Mouse (Mus musculus) hindbrain, postnatal 0 days (tissue): ENCODE measurements around the gene Zswim1. TPM values are rescaled to one million over a fixed set of nuclear protein-coding genes. Genes with fewer than 3 reads are reported as not detected.
"Not testable (repeated sequence)": the region's sequence is repeated elsewhere in the genome, so short reads cannot be mapped to it uniquely, and the experiment has no call there.

Source experiments
- ATAC-seq: fragments of 200-750 bp; cut with Nextera tagmentation; 2 replicates; pipeline ENCODE4 v1.8.0; 2017; ENCODE audit warnings: mild to moderate bottlenecking, moderate TSS enrichment, moderate library complexity
- DNase-seq: peaks from one replicate; pipeline ENCODE4 v3.0.0-alpha.2; 2015; ENCODE audit warnings: low spot score
- H3K27ac ChIP-seq: fragments of 300-500 bp; sonication (generic); 2 replicates; pipeline ENCODE4 v1.5.1; 2014; ENCODE audit warnings: mild to moderate bottlenecking
- H3K27me3 ChIP-seq: fragments of 300-500 bp; sonication (generic); 2 replicates; pipeline ENCODE4 v1.6.1; 2014; ENCODE audit warnings: low read length, mixed read lengths; ENCODE audit not compliant: insufficient read depth
- H3K36me3 ChIP-seq: fragments of 300-500 bp; sonication (generic); 2 replicates; pipeline ENCODE4 v1.6.1; 2014; ENCODE audit warnings: low read length, mixed read lengths; ENCODE audit not compliant: insufficient read depth
- H3K4me1 ChIP-seq: fragments of 300-500 bp; sonication (generic); 2 replicates; pipeline ENCODE4 v1.6.1; 2014; ENCODE audit warnings: antibody characterized with exemption, low read length, mixed read lengths; ENCODE audit not compliant: insufficient read depth
- H3K4me2 ChIP-seq: fragments of 300-500 bp; sonication (generic); 2 replicates; pipeline ENCODE4 v1.6.1; 2014; ENCODE audit warnings: low read depth, mild to moderate bottlenecking, low read length, moderate library complexity, mixed read lengths
- H3K4me3 ChIP-seq: fragments of 300-500 bp; sonication (generic); 2 replicates; pipeline ENCODE4 v1.5.1; 2014; ENCODE audit warnings: low read length
- H3K9ac ChIP-seq: fragments of 300-500 bp; sonication (generic); replicated peaks from 2 replicates; pipeline ENCODE4 v1.6.1; 2014; ENCODE audit warnings: mild to moderate bottlenecking, low read length, moderate library complexity, mixed read lengths
- H3K9me3 ChIP-seq: fragments of 300-500 bp; sonication (generic); 2 replicates; pipeline ENCODE4 v1.6.1; 2016; ENCODE audit warnings: low read length, mixed read lengths
- CTCF ChIP-seq: IDR thresholded peaks from 2 replicates; pipeline ENCODE4 v1.5.1; 2016; ENCODE audit warnings: antibody characterized with exemption, control low read depth, low read depth
- WGBS: fragments of 180-500 bp; shearing (Covaris S2); extraction: QIAGEN DNeasy Blood & Tissue Kit; methylation state at CpG from one replicate; pipeline ENCODE4 v1.1.7; 2014; 5-methylcytosine and 5-hydroxymethylcytosine counted together
- polyA plus RNA-seq: library from polyadenylated mRNA; unstranded; fragments of >200 nt; fragmentation: Nextera tagmentation; extraction: Ambion mirVana; gene quantifications from 2 replicates; pipeline ENCODE4 v1.2.1, GENCODE M21; 2015
- total RNA-seq: library from RNA; depleted of rRNA; stranded (reverse); fragments of >200 nt; gene quantifications from 2 replicates; pipeline ENCODE4 v1.2.3, GENCODE M21; 2014

Zswim1 gene
- total and polyA plus RNA-seq, 2 experiments from 2014 or later = 24.6 to 29.0 TPM

DNA sequence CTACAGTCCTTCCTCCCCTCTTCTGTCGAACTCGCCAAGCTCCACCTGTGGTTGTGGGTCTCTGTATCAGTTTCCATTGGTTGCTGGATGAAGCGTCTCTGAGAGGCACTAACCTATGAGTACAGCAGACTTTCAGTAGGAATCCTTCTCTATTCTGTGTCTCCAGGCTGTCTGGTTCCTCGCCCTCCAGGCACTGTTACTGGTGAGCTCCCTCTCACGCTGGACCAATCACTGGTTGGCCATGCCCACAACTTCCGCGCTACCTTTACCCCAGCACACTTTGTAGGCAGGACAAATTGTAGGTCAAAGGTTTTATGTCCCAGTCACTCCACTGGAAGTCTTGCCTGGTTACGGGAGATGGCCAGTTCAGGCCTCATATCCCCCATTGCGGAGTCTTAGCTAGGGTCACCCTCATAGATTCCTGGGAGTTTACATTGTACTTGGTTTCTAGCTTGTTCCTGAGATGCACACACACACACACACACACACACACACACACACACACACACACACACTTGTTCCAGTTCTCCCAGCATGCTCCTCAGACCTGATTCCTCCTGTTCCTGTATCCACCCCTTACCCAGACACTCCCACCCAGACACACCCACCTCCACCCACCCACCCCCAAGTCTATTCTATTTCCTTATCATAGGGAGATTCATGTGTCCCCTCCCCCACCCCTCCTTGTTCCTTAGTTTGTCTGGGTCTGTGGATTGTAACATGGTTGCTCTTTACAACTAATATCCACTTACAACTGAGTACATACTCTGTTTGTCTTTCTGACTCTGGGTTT, 37.4 kb downstream of the Zswim1 start:
- Histone ChIP-seq H3K27me3 (0 out of 2 replicates have a peak, but pooled peaks cover 11% of the 10 kb centered on the region), H3K4me3 (no peak overlapping the region), H3K9me3 (no peaks in the 10 kb centered on the region), H3K36me3 (no peaks in the 10 kb centered on the region), H3K9ac (no peak overlapping the region), H3K4me2 (no peak overlapping the region), H3K27ac (no peak overlapping the region), H3K4me1 (peaks cover 22% of the 10 kb centered on the region; the same call in 1 of the 2 replicates)
- WGBS = 69% methylated on average over 9 of the region's 9 CpGs
- DNase-seq (no peak), ATAC-seq (no peak)
- no peak for TF ChIP-seq CTCF

DNA sequence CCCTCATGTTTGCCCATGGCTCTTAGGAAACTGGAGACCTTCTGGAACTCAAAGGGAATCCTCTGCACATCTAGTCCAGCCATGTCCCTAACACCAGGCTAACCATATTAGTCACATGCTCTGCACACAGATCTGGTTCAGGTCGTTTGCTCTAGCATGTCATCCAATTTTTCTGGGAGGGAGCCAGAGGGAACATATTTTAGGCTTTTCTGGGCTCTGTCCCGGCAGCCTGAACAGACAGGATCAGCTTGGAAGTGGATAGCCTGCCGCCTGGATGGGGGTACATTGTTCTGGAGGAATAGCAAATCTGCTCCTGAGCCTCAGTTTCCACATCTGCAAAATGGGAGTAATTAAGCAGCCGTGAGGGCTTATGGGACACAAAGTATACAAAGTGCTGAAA, 38.6 kb downstream of the Zswim1 start:
- H3K9ac ChIP-seq = no peak overlapping the region
- H3K4me3 ChIP-seq = no peak overlapping the region
- ATAC-seq (no peak), DNase-seq (no peak)
- 66% methylated on average over 4 of the region's 4 CpGs for WGBS
- no peak for TF ChIP-seq CTCF
- H3K4me2 ChIP-seq = no peak overlapping the region
- H3K27me3 ChIP-seq = 0 out of 2 replicates have a peak, but pooled peaks cover 7% of the 10 kb centered on the region
- H3K36me3 ChIP-seq = no peaks in the 10 kb centered on the region
- H3K4me1 ChIP-seq = peaks cover 22% of the 10 kb centered on the region; the same call in 1 of the 2 replicates
- no peaks in the 10 kb centered on the region for H3K9me3 ChIP-seq
- H3K27ac ChIP-seq = peak overlapping the region; percentile 67; the same call in 1 of the 2 replicates

DNA sequence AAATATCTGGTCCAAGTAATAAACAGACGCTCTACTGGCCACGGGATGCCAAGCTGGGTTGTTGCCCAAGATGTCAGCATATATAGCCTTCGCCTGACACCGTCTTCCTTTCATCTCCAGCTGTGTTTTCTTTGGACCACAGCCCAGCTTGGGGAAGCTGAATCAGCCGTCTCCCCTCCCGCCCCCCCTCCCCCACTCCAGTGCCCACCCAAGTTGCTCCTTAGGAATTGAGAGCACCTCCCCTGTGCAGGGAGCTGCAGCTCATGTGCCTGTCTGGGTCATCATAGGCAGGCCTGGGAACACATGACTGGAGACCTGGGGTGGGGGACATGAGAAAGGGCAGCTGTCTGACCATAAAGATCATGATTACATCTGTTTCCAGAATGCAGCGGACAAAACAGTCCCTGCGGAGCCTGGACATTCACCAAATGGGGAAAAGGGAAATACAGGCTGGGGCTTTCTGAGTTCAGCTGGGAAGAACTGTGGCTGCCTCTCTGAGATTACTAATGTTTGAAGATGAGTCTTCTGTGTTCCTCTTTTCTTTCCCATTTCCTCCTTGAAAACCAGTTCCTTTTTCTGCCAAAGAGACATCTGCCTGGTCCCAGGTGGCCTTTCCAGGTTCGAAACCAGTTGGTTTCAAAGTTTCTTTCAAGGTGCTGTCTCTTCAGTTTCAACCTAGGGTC, 39.8 kb downstream of the Zswim1 start:
- Histone ChIP-seq H3K36me3 (no peaks in the 10 kb centered on the region), H3K9me3 (no peaks in the 10 kb centered on the region), H3K27me3 (0 out of 2 replicates have a peak, but pooled peaks cover 3% of the 10 kb centered on the region), H3K4me3 (no peak overlapping the region), H3K4me2 (no peak overlapping the region), H3K4me1 (peaks cover 14% of the 10 kb centered on the region; the same call in 1 of the 2 replicates), H3K9ac (no peak overlapping the region), H3K27ac (peak overlapping the region; percentile 67; the same call in 1 of the 2 replicates)
- no peak for TF ChIP-seq CTCF
- 24% methylated on average over 9 of the region's 9 CpGs for WGBS
- peak; percentile 90 for ATAC-seq
- DNase-seq = peak; percentile 85

DNA sequence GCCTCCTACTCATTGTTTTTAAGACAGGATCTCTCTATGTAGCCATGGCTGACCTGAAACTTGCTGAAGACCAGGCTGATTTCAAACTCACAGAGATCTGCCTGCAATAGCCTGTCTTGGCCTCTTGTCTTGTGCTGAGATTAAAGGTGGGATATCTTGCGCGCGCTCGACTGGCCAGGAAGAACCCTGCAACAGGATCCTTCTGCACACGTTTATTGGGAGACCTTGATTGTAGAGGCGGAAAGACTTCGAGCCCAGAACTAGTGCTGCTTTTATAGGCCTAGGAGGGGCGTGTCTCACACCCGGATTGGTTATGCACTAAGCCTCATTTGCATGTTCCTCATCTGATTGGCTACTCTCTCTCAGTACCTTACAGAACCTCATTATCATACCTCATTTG, 40.9 kb downstream of the Zswim1 start:
- ATAC-seq, H3K4me2 ChIP-seq, DNase-seq, H3K27ac ChIP-seq, H3K36me3 ChIP-seq, H3K4me3 ChIP-seq, H3K27me3 ChIP-seq, H3K4me1 ChIP-seq, H3K9me3 ChIP-seq, H3K9ac ChIP-seq: not testable (repeated sequence)
- 92% methylated on average over 7 of the region's 9 CpGs for WGBS

DNA sequence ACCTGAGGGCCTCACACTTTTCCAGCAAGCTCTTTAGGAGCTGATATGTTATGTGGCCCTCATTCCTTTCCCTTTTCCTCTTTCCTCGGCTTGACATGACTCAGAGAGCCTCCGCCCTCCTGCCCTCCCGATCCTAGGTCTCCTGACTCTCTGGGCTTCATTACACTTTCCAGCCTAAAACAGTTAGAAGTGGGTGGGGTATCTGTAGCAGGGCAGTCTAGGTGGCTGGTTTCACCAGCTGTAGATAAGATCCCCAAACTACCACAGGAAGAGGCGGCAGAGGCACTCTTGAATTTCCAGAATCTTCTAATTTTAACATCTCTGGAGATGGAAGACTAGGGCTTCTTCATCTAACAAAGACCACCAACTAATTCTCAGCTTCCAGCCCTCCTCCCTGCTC, 42.1 kb downstream of the Zswim1 start:
- no peak overlapping the region for H3K27ac ChIP-seq
- no peak overlapping the region for H3K4me2 ChIP-seq
- WGBS = 84% methylated on average over 4 of the region's 4 CpGs
- ATAC-seq (no peak), DNase-seq (no peak)
- no peak for TF ChIP-seq CTCF
- H3K36me3 ChIP-seq = no peaks in the 10 kb centered on the region
- H3K27me3 ChIP-seq = no peaks in the 10 kb centered on the region
- no peaks in the 10 kb centered on the region for H3K9me3 ChIP-seq
- H3K4me3 ChIP-seq = no peak overlapping the region
- H3K4me1 ChIP-seq = peaks cover 7% of the 10 kb centered on the region; the same call in 1 of the 2 replicates
- H3K9ac ChIP-seq = no peak overlapping the region

DNA sequence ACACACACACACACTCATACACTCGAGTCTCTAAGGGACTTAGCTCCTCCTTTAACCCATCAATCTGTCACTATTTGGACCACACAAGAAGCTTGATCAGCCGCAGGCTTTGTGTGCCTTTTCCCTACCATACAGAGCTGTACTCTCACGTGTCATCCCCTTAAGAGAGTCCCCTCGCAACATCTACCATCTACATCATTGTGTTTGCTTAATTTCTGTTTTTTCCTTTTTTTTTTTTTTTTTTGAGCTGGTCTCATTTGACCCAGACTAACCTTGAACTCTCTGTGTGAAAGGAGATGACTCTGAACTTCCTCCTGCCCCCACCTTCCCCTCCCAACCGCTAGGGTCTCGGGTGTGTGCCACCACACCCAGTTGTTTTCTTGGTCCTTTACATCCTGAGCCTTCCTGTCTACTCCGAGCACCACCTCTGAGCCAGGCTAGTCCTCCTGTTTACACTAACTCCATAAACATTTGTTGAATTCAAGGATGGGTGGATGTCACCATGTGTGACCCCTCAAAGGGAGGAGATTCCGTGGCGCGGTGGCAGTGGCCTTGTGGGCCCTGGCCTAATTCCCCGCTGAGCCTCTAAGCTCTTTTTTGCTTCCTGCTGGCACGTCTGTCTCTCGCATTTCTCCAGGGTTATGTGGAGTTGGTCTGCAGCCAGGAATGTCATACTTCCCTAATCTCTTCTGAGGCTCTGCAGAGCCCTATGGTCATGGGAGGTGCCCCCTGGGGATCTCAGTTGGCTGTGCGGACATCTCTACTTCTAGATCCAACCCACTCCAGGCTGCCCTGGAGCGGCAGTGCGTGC, 44.5 kb downstream of the Zswim1 start:
- Histone ChIP-seq H3K36me3 (no peaks in the 10 kb centered on the region), H3K27ac (0 out of 2 replicates have a peak overlapping the region, but pooled peaks have one; percentile 2), H3K4me1 (no peaks in the 10 kb centered on the region), H3K9me3 (no peaks in the 10 kb centered on the region), H3K4me2 (no peak overlapping the region), H3K9ac (no peak overlapping the region), H3K4me3 (no peak overlapping the region), H3K27me3 (no peaks in the 10 kb centered on the region)
- WGBS = 55% methylated on average over 16 of the region's 16 CpGs
- no peak for TF ChIP-seq CTCF
- no peak; the same call in 1 of the 2 replicates for ATAC-seq
- no peak for DNase-seq
